Mouse (Mus musculus) spleen, adult 2 months (tissue): ENCODE measurements around the gene Plxdc1.

ENCODE experiments used
- CTCF ChIP-seq: fragments of 200-500 bp; IDR thresholded peaks from 2 replicates; pipeline ENCODE4 v1.5.1; 2011; ENCODE audit warnings: mild to moderate bottlenecking, inconsistent platforms; ENCODE audit not compliant: insufficient read depth, insufficient read length, insufficient replicate concordance; ENCODE audit errors: extremely low read depth
- POLR2A ChIP-seq: fragments of 200-500 bp; IDR thresholded peaks from 2 replicates; pipeline ENCODE4 v1.6.1; 2011; ENCODE audit warnings: low read depth, low read length, inconsistent platforms

DNA sequence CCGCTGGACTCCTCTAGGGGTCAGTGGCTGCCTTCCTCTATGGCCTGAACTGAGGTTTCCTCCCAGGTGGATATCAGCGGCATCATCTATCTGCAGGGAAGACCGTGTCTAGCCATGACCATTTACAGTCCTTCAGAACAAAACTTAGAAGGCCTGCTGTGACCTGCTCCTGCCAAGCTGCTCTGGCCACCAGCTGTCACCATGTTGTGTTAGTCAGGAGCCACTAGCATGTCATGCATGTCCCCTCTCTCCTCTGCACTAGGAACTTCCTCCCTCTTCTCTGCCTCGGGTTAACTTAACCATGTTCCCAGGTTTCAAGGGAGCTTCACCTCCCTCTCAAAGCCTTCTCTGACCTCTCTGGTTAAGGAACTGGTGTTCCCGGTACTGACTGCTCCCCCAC is 13.5 kb upstream of the Plxdc1 start:
- TF ChIP-seq CTCF (no peak), POLR2A (no peak)
